Mouse (Mus musculus) ES-Bruce4 (cell line): ENCODE measurements at regions not wholly inside any gene's neighbourhood (a gene's known extent, or its start where the extent isn't known, plus 50 kb on each side); places are given as distances from the start of the nearest gene placed in this dataset.

ENCODE experiments used
- H3K27ac ChIP-seq: 2 replicates; pipeline ENCODE4 v1.5.1; 2012; ENCODE audit warnings: low read length, inconsistent platforms; ENCODE audit not compliant: insufficient read depth
- H3K27me3 ChIP-seq: 2 replicates; pipeline ENCODE4 v1.6.1; 2012; ENCODE audit warnings: mild to moderate bottlenecking, low read length, inconsistent platforms; ENCODE audit not compliant: control insufficient read depth, poor library complexity, insufficient read depth, severe bottlenecking
- H3K36me3 ChIP-seq: 2 replicates; pipeline ENCODE4 v1.6.1; 2012; ENCODE audit warnings: inconsistent platforms, mild to moderate bottlenecking, low read length, moderate library complexity; ENCODE audit not compliant: control insufficient read depth, poor library complexity, insufficient read depth, severe bottlenecking
- H3K4me1 ChIP-seq: one replicate; pipeline ENCODE4 v1.8.1; 2011; ENCODE audit warnings: low read length; ENCODE audit not compliant: control insufficient read depth, insufficient read depth
- H3K4me3 ChIP-seq: 2 replicates; pipeline ENCODE4 v1.5.1; 2011; ENCODE audit warnings: low read depth, mild to moderate bottlenecking, low read length
- H3K9ac ChIP-seq: 2 replicates; pipeline ENCODE4 v1.6.1; 2012; ENCODE audit warnings: low read depth, mild to moderate bottlenecking, inconsistent platforms; ENCODE audit not compliant: poor library complexity, severe bottlenecking
- H3K9me3 ChIP-seq: replicated peaks from 2 replicates; pipeline ENCODE4 v1.6.1; 2012; ENCODE audit warnings: mild to moderate bottlenecking, low read length, inconsistent platforms; ENCODE audit not compliant: control insufficient read depth, poor library complexity, insufficient read depth, severe bottlenecking
- CTCF ChIP-seq: IDR thresholded peaks from one replicate; pipeline ENCODE4 v1.8.1; 2011; ENCODE audit warnings: low read depth, low read length
- EP300 ChIP-seq: IDR thresholded peaks from 2 replicates; pipeline ENCODE4 v1.6.1; 2011; ENCODE audit warnings: low read depth, low read length; ENCODE audit not compliant: insufficient read depth
- POLR2A ChIP-seq: IDR thresholded peaks from one replicate; pipeline ENCODE4 v1.8.1; 2011; ENCODE audit warnings: low read length; ENCODE audit not compliant: insufficient read depth

- no peaks in the 10 kb centered on the region for H3K4me1 ChIP-seq
- H3K36me3 ChIP-seq: no peaks in the 10 kb centered on the region
- TF ChIP-seq EP300: no peak
- no peak for TF ChIP-seq CTCF
- no peak for TF ChIP-seq POLR2A
- H3K27me3 ChIP-seq: no peaks in the 10 kb centered on the region
- H3K9ac ChIP-seq: no peak overlapping the region
- H3K4me3 ChIP-seq: no peak overlapping the region
- H3K27ac ChIP-seq: no peak overlapping the region
- H3K9me3 ChIP-seq: no peaks in the 10 kb centered on the region
Measured at GRCm38 (mm10) chr10:118758825-118759471, 111.1 kb downstream of the Dyrk2 start.

GRCm38 (mm10) chr10:118760441-118760840 is 109.6 kb downstream of the Dyrk2 start:
- Histone ChIP-seq H3K36me3 (no peaks in the 10 kb centered on the region), H3K4me1 (no peaks in the 10 kb centered on the region), H3K9ac (no peak overlapping the region), H3K27me3 (no peaks in the 10 kb centered on the region), H3K27ac (no peak overlapping the region), H3K9me3 (no peaks in the 10 kb centered on the region), H3K4me3 (no peak overlapping the region)
- TF ChIP-seq CTCF (no peak), EP300 (no peak), POLR2A (no peak)

- Histone ChIP-seq H3K27me3 (no peaks in the 10 kb centered on the region), H3K4me3 (no peak overlapping the region), H3K27ac (no peak overlapping the region), H3K36me3 (no peaks in the 10 kb centered on the region), H3K4me1 (no peaks in the 10 kb centered on the region), H3K9ac (no peak overlapping the region), H3K9me3 (no peaks in the 10 kb centered on the region)
- no peak for TF ChIP-seq EP300
- TF ChIP-seq POLR2A: no peak
- no peak for TF ChIP-seq CTCF
Measured at GRCm38 (mm10) chr10:118761101-118761868, 108.7 kb downstream of the Dyrk2 start.

GRCm38 (mm10) chr10:118765051-118765450 is 105.0 kb downstream of the Dyrk2 start:
- TF ChIP-seq POLR2A (no peak), EP300 (no peak), CTCF (no peak)
- Histone ChIP-seq H3K27ac (no peak overlapping the region), H3K27me3 (no peaks in the 10 kb centered on the region), H3K9ac (no peak overlapping the region), H3K4me3 (no peak overlapping the region), H3K9me3 (no peaks in the 10 kb centered on the region), H3K36me3 (no peaks in the 10 kb centered on the region), H3K4me1 (no peaks in the 10 kb centered on the region)

GRCm38 (mm10) chr10:118765544-118766441 is 104.2 kb downstream of the Dyrk2 start:
- H3K27me3 ChIP-seq: no peaks in the 10 kb centered on the region
- no peak overlapping the region for H3K27ac ChIP-seq
- H3K4me3 ChIP-seq: no peak overlapping the region
- no peaks in the 10 kb centered on the region for H3K36me3 ChIP-seq
- H3K4me1 ChIP-seq: no peaks in the 10 kb centered on the region
- TF ChIP-seq POLR2A (no peak), CTCF (no peak), EP300 (no peak)
- H3K9me3 ChIP-seq: no peaks in the 10 kb centered on the region
- no peak overlapping the region for H3K9ac ChIP-seq
